Mouse (Mus musculus) ES-E14 (cell line): ENCODE results near the gene BC107364.

ENCODE experiments used
- HCFC1 ChIP-seq: IDR thresholded peaks from 2 replicates; pipeline ENCODE4 v1.6.1; 2012; ENCODE audit warnings: low read length, inconsistent platforms, borderline replicate concordance; ENCODE audit not compliant: insufficient read depth
- ZC3H11A ChIP-seq: IDR thresholded peaks from 2 replicates; pipeline ENCODE4 v1.6.1; 2012; ENCODE audit warnings: low read depth, mild to moderate bottlenecking, inconsistent platforms, low read length, borderline replicate concordance
- ZNF384 ChIP-seq: IDR thresholded peaks from 2 replicates; pipeline ENCODE4 v1.6.1; 2012; ENCODE audit warnings: low read depth, low read length, inconsistent platforms

GRCm38 (mm10) chr3:96432207-96432606 lies 19.9 kb downstream of the BC107364 start:
- TF ChIP-seq ZNF384 = no peak
- TF ChIP-seq ZC3H11A = no peak
- TF ChIP-seq HCFC1 = no peak
